Mouse (Mus musculus): ENCODE measurements around the gene Tspan4.

Gene Tspan4

GRCm38 (mm10) chr7:141437178-141438120 is 37.6 kb upstream of the Tspan4 start, which contains the start of gene Slc25a22:
Slc25a22 (minus strand) TSS chr7:141437892.
- Histone ChIP-seq H3K4me3 (replicated peaks; ENCODE audit: low read length) (peak within 1 kb of the TSS; percentile 85), H3K4me1 (replicated peaks; ENCODE audit: low read depth, low read length) (peaks cover 90% of the 10 kb centered on the region), H3K9me3 (ENCODE audit: low read length) (no peaks in the 10 kb centered on the region), H3K36me3 (ENCODE audit: insufficient read depth, low read length) (peaks cover 64% of the 10 kb centered on the region), H3K27me3 (ENCODE audit: insufficient read depth, low read length) (no peaks in the 10 kb centered on the region)
- TF ChIP-seq POU5F1 (IDR thresholded peaks at IDR 0.05; ENCODE audit: borderline replicate concordance, low read length), result no peak
- TF ChIP-seq NANOG (IDR thresholded peaks at IDR 0.05; ENCODE audit: borderline replicate concordance, low read length), result no peak
- peak; percentile 21 for TF ChIP-seq CTCF (conservative IDR thresholded peaks at IDR 0.05; ENCODE audit: low read length)

- no peaks in the 10 kb centered on the region for H3K9me3 ChIP-seq (ENCODE audit: low read length)
- peaks cover 90% of the 10 kb centered on the region for H3K4me1 ChIP-seq (replicated peaks; ENCODE audit: low read depth, low read length)
- H3K27me3 ChIP-seq (ENCODE audit: insufficient read depth, low read length), result no peaks in the 10 kb centered on the region
- TF ChIP-seq POU5F1 (IDR thresholded peaks at IDR 0.05; ENCODE audit: borderline replicate concordance, low read length) (no peak), CTCF (conservative IDR thresholded peaks at IDR 0.05; ENCODE audit: low read length) (no peak), NANOG (IDR thresholded peaks at IDR 0.05; ENCODE audit: borderline replicate concordance, low read length) (no peak)
- peaks cover 60% of the 10 kb centered on the region for H3K36me3 ChIP-seq (ENCODE audit: insufficient read depth, low read length)
- H3K4me3 ChIP-seq (replicated peaks; ENCODE audit: low read length), result no peak overlapping the region
Measured at GRCm38 (mm10) chr7:141438201-141438968, 36.7 kb upstream of the Tspan4 start.

- TF ChIP-seq NANOG (IDR thresholded peaks at IDR 0.05; ENCODE audit: borderline replicate concordance, low read length), result no peak
- no peak for TF ChIP-seq CTCF (conservative IDR thresholded peaks at IDR 0.05; ENCODE audit: low read length)
- TF ChIP-seq POU5F1 (IDR thresholded peaks at IDR 0.05; ENCODE audit: borderline replicate concordance, low read length), result no peak
- H3K9me3 ChIP-seq (ENCODE audit: low read length), result no peaks in the 10 kb centered on the region
- H3K36me3 ChIP-seq (ENCODE audit: insufficient read depth, low read length), result peaks cover 53% of the 10 kb centered on the region
- H3K27me3 ChIP-seq (ENCODE audit: insufficient read depth, low read length), result no peaks in the 10 kb centered on the region
- peaks cover 88% of the 10 kb centered on the region for H3K4me1 ChIP-seq (replicated peaks; ENCODE audit: low read depth, low read length)
- no peak overlapping the region for H3K4me3 ChIP-seq (replicated peaks; ENCODE audit: low read length)
Measured at GRCm38 (mm10) chr7:141439140-141439679, 35.8 kb upstream of the Tspan4 start.

GRCm38 (mm10) chr7:141439811-141440210 is 35.2 kb upstream of the Tspan4 start:
- H3K4me1 ChIP-seq (replicated peaks; ENCODE audit: low read depth, low read length), result peaks cover 88% of the 10 kb centered on the region
- TF ChIP-seq POU5F1 (IDR thresholded peaks at IDR 0.05; ENCODE audit: borderline replicate concordance, low read length), result no peak
- TF ChIP-seq CTCF (conservative IDR thresholded peaks at IDR 0.05; ENCODE audit: low read length), result no peak
- TF ChIP-seq NANOG (IDR thresholded peaks at IDR 0.05; ENCODE audit: borderline replicate concordance, low read length), result no peak
- H3K27me3 ChIP-seq (ENCODE audit: insufficient read depth, low read length), result no peaks in the 10 kb centered on the region
- no peak overlapping the region for H3K4me3 ChIP-seq (replicated peaks; ENCODE audit: low read length)
- peaks cover 53% of the 10 kb centered on the region for H3K36me3 ChIP-seq (ENCODE audit: insufficient read depth, low read length)
- no peaks in the 10 kb centered on the region for H3K9me3 ChIP-seq (ENCODE audit: low read length)

- no peaks in the 10 kb centered on the region for H3K9me3 ChIP-seq (ENCODE audit: low read length)
- no peak for TF ChIP-seq NANOG (IDR thresholded peaks at IDR 0.05; ENCODE audit: borderline replicate concordance, low read length)
- peak; percentile 87 for TF ChIP-seq CTCF (conservative IDR thresholded peaks at IDR 0.05; ENCODE audit: low read length)
- no peak for TF ChIP-seq POU5F1 (IDR thresholded peaks at IDR 0.05; ENCODE audit: borderline replicate concordance, low read length)
- peak overlapping the region; percentile 87; the same call in 1 of the 2 replicates for H3K4me3 ChIP-seq (replicated peaks; ENCODE audit: low read length)
- H3K4me1 ChIP-seq (replicated peaks; ENCODE audit: low read depth, low read length), result peaks cover 89% of the 10 kb centered on the region
- peaks cover 53% of the 10 kb centered on the region for H3K36me3 ChIP-seq (ENCODE audit: insufficient read depth, low read length)
- H3K27me3 ChIP-seq (ENCODE audit: insufficient read depth, low read length), result no peaks in the 10 kb centered on the region
Measured at GRCm38 (mm10) chr7:141440613-141441012, 34.4 kb upstream of the Tspan4 start.

- H3K4me3 ChIP-seq (replicated peaks; ENCODE audit: low read length), result peak overlapping the region; percentile 87
- no peaks in the 10 kb centered on the region for H3K9me3 ChIP-seq (ENCODE audit: low read length)
- no peaks in the 10 kb centered on the region for H3K27me3 ChIP-seq (ENCODE audit: insufficient read depth, low read length)
- H3K4me1 ChIP-seq (replicated peaks; ENCODE audit: low read depth, low read length), result peaks cover 87% of the 10 kb centered on the region
- H3K36me3 ChIP-seq (ENCODE audit: insufficient read depth, low read length), result peaks cover 53% of the 10 kb centered on the region
- no peak for TF ChIP-seq CTCF (conservative IDR thresholded peaks at IDR 0.05; ENCODE audit: low read length)
- no peak for TF ChIP-seq NANOG (IDR thresholded peaks at IDR 0.05; ENCODE audit: borderline replicate concordance, low read length)
- TF ChIP-seq POU5F1 (IDR thresholded peaks at IDR 0.05; ENCODE audit: borderline replicate concordance, low read length), result no peak
Measured at GRCm38 (mm10) chr7:141441460-141441859, 33.6 kb upstream of the Tspan4 start.

- TF ChIP-seq NANOG (IDR thresholded peaks at IDR 0.05; ENCODE audit: borderline replicate concordance, low read length), result no peak
- TF ChIP-seq POU5F1 (IDR thresholded peaks at IDR 0.05; ENCODE audit: borderline replicate concordance, low read length), result no peak
- TF ChIP-seq CTCF (conservative IDR thresholded peaks at IDR 0.05; ENCODE audit: low read length), result no peak
- Histone ChIP-seq H3K4me3 (replicated peaks; ENCODE audit: low read length) (peak overlapping the region; percentile 87), H3K9me3 (ENCODE audit: low read length) (no peaks in the 10 kb centered on the region), H3K4me1 (replicated peaks; ENCODE audit: low read depth, low read length) (peaks cover 85% of the 10 kb centered on the region), H3K36me3 (ENCODE audit: insufficient read depth, low read length) (peaks cover 53% of the 10 kb centered on the region), H3K27me3 (ENCODE audit: insufficient read depth, low read length) (no peaks in the 10 kb centered on the region)
Measured at GRCm38 (mm10) chr7:141442199-141442598, 32.8 kb upstream of the Tspan4 start.

Data from E14TG2a.4 (cell line).